In the genomic region with DNA sequence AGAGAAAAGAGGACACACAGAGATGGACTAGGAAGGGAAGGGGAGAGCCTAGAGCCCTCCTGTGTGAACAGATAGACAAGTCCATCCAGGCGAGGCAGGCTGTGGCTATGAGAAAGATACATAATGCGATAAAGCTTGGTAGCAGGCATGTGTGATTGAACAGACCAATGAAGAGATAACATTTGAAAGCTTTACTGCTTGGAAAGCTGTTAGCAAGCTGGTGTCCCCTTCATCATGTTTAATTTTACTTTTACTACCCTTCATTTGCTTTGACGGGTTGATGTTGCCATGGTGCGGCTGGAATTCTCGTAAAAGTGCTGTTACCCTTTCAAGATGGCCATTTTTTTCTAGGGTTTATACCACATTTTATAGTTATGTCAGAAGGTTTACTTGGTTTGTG, we compare ENCODE assay signal across 15 mouse cellular contexts.
A peak's percentile ranks its signal among the peaks of the same experiment; 100 is the strongest.
DNase-seq lines count a peak whose midpoint lies in the region; ATAC-seq and TF ChIP-seq lines count a peak whose summit lies in the region.
"Had no signal": no experiment of that assay in that cellular context is flagged by ENCODE, and none has a peak within 500 bp of the region (broad histone marks: within the 10 kb centered on the region; RNA-seq: fewer than 3 reads in every experiment).

No protein-coding gene starts in this region.

- 83% methylated on average over 5 of the region's 5 CpGs for WGBS in forebrain, postnatal 0 days
- 89% methylated on average over 5 of the region's 5 CpGs for WGBS in forebrain, embryonic 14.5 days
- WGBS in intestine, embryonic 15.5 days, result 37% methylated on average over 5 of the region's 5 CpGs
- 50% methylated on average over 5 of the region's 5 CpGs for WGBS in intestine, embryonic 16.5 days
- 23% methylated on average over 5 of the region's 5 CpGs for WGBS in limb, embryonic 11.5 days

- H3K4me2 ChIP-seq in forebrain, postnatal 0 days (ENCODE audit: low read depth), result no peak overlapping the region
- H3K4me2 ChIP-seq in forebrain, embryonic 14.5 days (ENCODE audit: low read length), result no peak overlapping the region
- no peak overlapping the region for H3K4me2 ChIP-seq in intestine, embryonic 15.5 days (replicated peaks)
- H3K4me2 ChIP-seq in intestine, embryonic 16.5 days (ENCODE audit: low read depth, low read length), result no peak overlapping the region
- H3K4me2 ChIP-seq in limb, embryonic 11.5 days (ENCODE audit: low read depth, severe bottlenecking), result no peak overlapping the region
- H3K4me2 ChIP-seq: hindbrain, embryonic 15.5 days; neural tube, embryonic 12.5 days had no signal

- no peaks in the 10 kb centered on the region for H3K27me3 ChIP-seq in forebrain, postnatal 0 days (ENCODE audit: insufficient read depth, low read length)
- H3K27me3 ChIP-seq in forebrain, embryonic 14.5 days (replicated peaks; ENCODE audit: control insufficient read depth, insufficient read depth, low read length), result no peaks in the 10 kb centered on the region
- no peaks in the 10 kb centered on the region for H3K27me3 ChIP-seq in intestine, embryonic 15.5 days (replicated peaks)
- H3K27me3 ChIP-seq in intestine, embryonic 16.5 days (replicated peaks; ENCODE audit: control insufficient read depth, insufficient read depth, low read length), result no peaks in the 10 kb centered on the region
- no peaks in the 10 kb centered on the region for H3K27me3 ChIP-seq in limb, embryonic 11.5 days (ENCODE audit: control insufficient read depth, insufficient read depth, low read length)
- H3K27me3 ChIP-seq: hindbrain, embryonic 15.5 days; neural tube, embryonic 12.5 days had no signal

- no peaks in the 10 kb centered on the region for H3K9me3 ChIP-seq in forebrain, postnatal 0 days (ENCODE audit: low read length)
- H3K9me3 ChIP-seq in forebrain, embryonic 14.5 days (replicated peaks; ENCODE audit: control insufficient read depth, low read length), result no peaks in the 10 kb centered on the region
- no peaks in the 10 kb centered on the region for H3K9me3 ChIP-seq in intestine, embryonic 15.5 days
- H3K9me3 ChIP-seq in intestine, embryonic 16.5 days (ENCODE audit: control insufficient read depth, low read length), result no peaks in the 10 kb centered on the region
- H3K9me3 ChIP-seq in limb, embryonic 11.5 days (ENCODE audit: control insufficient read depth, low read length), result no peaks in the 10 kb centered on the region
- H3K9me3 ChIP-seq: hindbrain, embryonic 15.5 days; neural tube, embryonic 12.5 days had no signal

- H3K4me1 ChIP-seq in forebrain, postnatal 0 days (ENCODE audit: insufficient read depth), result no peaks in the 10 kb centered on the region
- H3K4me1 ChIP-seq in forebrain, embryonic 14.5 days (ENCODE audit: control insufficient read depth, insufficient read depth, low read length), result no peaks in the 10 kb centered on the region
- H3K4me1 ChIP-seq in intestine, embryonic 15.5 days (replicated peaks), result no peaks in the 10 kb centered on the region
- no peaks in the 10 kb centered on the region for H3K4me1 ChIP-seq in intestine, embryonic 16.5 days (ENCODE audit: control insufficient read depth, insufficient read depth, low read length)
- H3K4me1 ChIP-seq in limb, embryonic 11.5 days (ENCODE audit: control insufficient read depth, insufficient read depth, low read length), result no peaks in the 10 kb centered on the region
- H3K4me1 ChIP-seq: hindbrain, embryonic 15.5 days; neural tube, embryonic 12.5 days had no signal

- no peak overlapping the region for H3K4me3 ChIP-seq in forebrain, postnatal 0 days (ENCODE audit: low read depth, low read length)
- no peak overlapping the region for H3K4me3 ChIP-seq in forebrain, embryonic 14.5 days (ENCODE audit: low read depth, low read length)
- H3K4me3 ChIP-seq in intestine, embryonic 15.5 days (replicated peaks), result no peak overlapping the region
- H3K4me3 ChIP-seq in intestine, embryonic 16.5 days (ENCODE audit: low read length), result no peak overlapping the region
- H3K4me3 ChIP-seq in limb, embryonic 11.5 days (ENCODE audit: low read depth, low read length), result no peak overlapping the region
- H3K4me3 ChIP-seq: hindbrain, embryonic 15.5 days; layer of hippocampus, adult 2 months; left cerebral cortex, adult 2 months; neural tube, embryonic 12.5 days had no signal

- peak; percentile 66 for ATAC-seq in forebrain, postnatal 0 days
- ATAC-seq in forebrain, embryonic 14.5 days, result no peak
- ATAC-seq in intestine, embryonic 15.5 days, result peak; percentile 45; the same call in 1 of the 2 replicates
- no peak for ATAC-seq in intestine, embryonic 16.5 days
- no peak for ATAC-seq in limb, embryonic 11.5 days (ENCODE audit: insufficient number of reproducible peaks, low FRiP score, low TSS enrichment, low read depth)

- TF ChIP-seq CTCF in forebrain, postnatal 0 days (IDR thresholded peaks at IDR 0.05; ENCODE audit: low read depth), result no peak

- no peak overlapping the region for H3K27ac ChIP-seq in forebrain, postnatal 0 days (ENCODE audit: low read depth, low read length)
- no peak overlapping the region for H3K27ac ChIP-seq in forebrain, embryonic 14.5 days (ENCODE audit: low read depth, low read length)
- no peak overlapping the region for H3K27ac ChIP-seq in intestine, embryonic 15.5 days
- no peak overlapping the region for H3K27ac ChIP-seq in intestine, embryonic 16.5 days (ENCODE audit: low read length)
- H3K27ac ChIP-seq in limb, embryonic 11.5 days (replicated peaks; ENCODE audit: low read depth, low read length), result no peak overlapping the region
- H3K27ac ChIP-seq: hindbrain, embryonic 15.5 days; layer of hippocampus, adult 2 months; left cerebral cortex, adult 2 months; neural tube, embryonic 12.5 days had no signal

- H3K36me3 ChIP-seq in forebrain, postnatal 0 days (ENCODE audit: insufficient read depth), result no peaks in the 10 kb centered on the region
- H3K36me3 ChIP-seq in forebrain, embryonic 14.5 days (ENCODE audit: control insufficient read depth, insufficient read depth, low read length), result no peaks in the 10 kb centered on the region
- H3K36me3 ChIP-seq in intestine, embryonic 15.5 days, result no peaks in the 10 kb centered on the region
- no peaks in the 10 kb centered on the region for H3K36me3 ChIP-seq in intestine, embryonic 16.5 days (ENCODE audit: control insufficient read depth, insufficient read depth, low read length)
- no peaks in the 10 kb centered on the region for H3K36me3 ChIP-seq in limb, embryonic 11.5 days (ENCODE audit: control insufficient read depth, insufficient read depth, low read length)
- H3K36me3 ChIP-seq: hindbrain, embryonic 15.5 days; neural tube, embryonic 12.5 days had no signal

- H3K9ac ChIP-seq in forebrain, postnatal 0 days, result no peak overlapping the region
- no peak overlapping the region for H3K9ac ChIP-seq in forebrain, embryonic 14.5 days (ENCODE audit: low read length)
- H3K9ac ChIP-seq in intestine, embryonic 15.5 days, result no peak overlapping the region
- H3K9ac ChIP-seq in intestine, embryonic 16.5 days (ENCODE audit: low read depth, low read length), result no peak overlapping the region
- no peak overlapping the region for H3K9ac ChIP-seq in limb, embryonic 11.5 days (ENCODE audit: low read length)
- H3K9ac ChIP-seq: hindbrain, embryonic 15.5 days; neural tube, embryonic 12.5 days had no signal

- DNase-seq in forebrain, postnatal 0 days, result peak; percentile 10
- DNase-seq in forebrain, embryonic 14.5 days (ENCODE audit: low spot score), result no peak
- DNase-seq in embryo, embryonic 11.5 days (ENCODE audit: low read depth, low spot score), result peak; percentile 32
- peak; percentile 69 for DNase-seq in limb, embryonic 11.5 days (ENCODE audit: low spot score)
- DNase-seq in layer of hippocampus, adult 11-12 months (ENCODE audit: low spot score), result no peak
- DNase-seq in spleen, adult 12 weeks (ENCODE audit: low spot score), result no peak
- DNase-seq: lung, adult 2 months; right cerebral cortex, postnatal 14 days; thymus, postnatal 4 days had no signal

Comparison
In these comparisons a context has a peak if more than half of its experiments do, and no peak if none do; other contexts are left out.
1. ATAC-seq: peak in forebrain, postnatal 0 days (single experiment) and intestine, embryonic 15.5 days (single experiment); none in forebrain, embryonic 14.5 days (single experiment), intestine, embryonic 16.5 days (single experiment) and limb, embryonic 11.5 days (single experiment).
2. DNase-seq: peak in forebrain, postnatal 0 days (single experiment), embryo, embryonic 11.5 days (single experiment) and limb, embryonic 11.5 days (single experiment); none in forebrain, embryonic 14.5 days (single experiment), layer of hippocampus, adult 11-12 months (single experiment) and spleen, adult 12 weeks (single experiment).